ENCODE assay signal across 11 mouse cellular contexts in genomic region chr5:124902195-124902594, GRCm38 (mm10). TPM values are rescaled to one million over a fixed set of nuclear protein-coding genes. Genes with fewer than 3 reads are reported as not detected.
A peak's percentile ranks its signal among the peaks of the same experiment; 100 is the strongest.
DNase-seq lines count a peak whose midpoint lies in the region; ATAC-seq lines count a peak whose summit lies in the region.
"Had no signal": no experiment of that assay in that cellular context is flagged by ENCODE, and none has a peak within 500 bp of the region (broad histone marks: within the 10 kb centered on the region; RNA-seq: fewer than 3 reads in every experiment).

No protein-coding gene starts in this region.

- DNase-seq in cerebellum, adult 18-20 months, result peak; percentile 28 to 38
- DNase-seq in frontal cortex, postnatal 36 days (ENCODE audit: low spot score in 2 of 2), result no peak
- DNase-seq in left cerebral cortex, postnatal 25 days (ENCODE audit: low spot score in 2 of 2), result peak; percentile 25 to 37
- DNase-seq in left cerebral cortex, postnatal 36 days (ENCODE audit: low spot score in 2 of 2), result no peak
- peak; percentile 25 for DNase-seq in right cerebral cortex, postnatal 4 days
- DNase-seq in right cerebral cortex, postnatal 14 days, result no peak
- DNase-seq: kidney, postnatal 4 days; liver, embryonic 13.5 days had no signal

- intact Hi-C loops in left cerebral cortex, postnatal 25 days (cut with DNase I), result loop anchor here (5.0 to 10.0 kb wide), 3 partner anchors 205 to 465 kb away; no protein-coding TSS in a partner anchor
- intact Hi-C loops in left cerebral cortex, postnatal 36 days (cut with DNase I), result loop anchor here (5.0 kb wide), 3 partner anchors 205 to 465 kb away; partner anchors contain the start of gene Ncor2

- no peak for ATAC-seq in cerebellum, adult (ENCODE audit: insufficient number of reproducible peaks, low FRiP score, low TSS enrichment)
- ATAC-seq in frontal cortex, adult (ENCODE audit: low TSS enrichment), result peak; percentile 29
- ATAC-seq: inflammation-experienced regulatory T-cells, adult 6 months had no signal

RNA-seq across cellular contexts. Expression of gene Zfp664, which starts 39.7 kb away (rescaled TPM):
- total RNA-seq in left cerebral cortex, postnatal 25 days (2021), result 10 to 100 TPM; 65.8 to 70.9 TPM
- 10 to 100 TPM; 66.0 to 71.9 TPM for total RNA-seq in left cerebral cortex, postnatal 36 days (2021)

RNA-seq across cellular contexts. Expression of gene Ccdc92, which starts 40.0 kb away (rescaled TPM):
- 10 to 100 TPM; 72.2 to 73.5 TPM for total RNA-seq in left cerebral cortex, postnatal 25 days (2021)
- total RNA-seq in left cerebral cortex, postnatal 36 days (2021), result 10 to 100 TPM; 78.5 to 84.5 TPM

Comparison
In these comparisons a context has a peak if more than half of its experiments do, and no peak if none do; other contexts are left out.
1. DNase-seq: peak in cerebellum, adult 18-20 months (2 of 2), left cerebral cortex, postnatal 25 days (2 of 2) and right cerebral cortex, postnatal 4 days (single experiment); none in frontal cortex, postnatal 36 days (0 of 2), left cerebral cortex, postnatal 36 days (0 of 2) and right cerebral cortex, postnatal 14 days (single experiment).